Mouse (Mus musculus) stomach, embryonic 16.5 days (tissue): ENCODE data around the gene Mrpl23. TPM values are rescaled to one million over a fixed set of nuclear protein-coding genes. Genes with fewer than 3 reads are reported as not detected.

Source experiments
- ATAC-seq: fragments of 200-750 bp; cut with Nextera tagmentation; 2 replicates; pipeline ENCODE4 v1.8.0; 2017; ENCODE audit warnings: moderate number of reproducible peaks, moderate TSS enrichment; ENCODE audit not compliant: insufficient read depth, low FRiP score
- H3K27ac ChIP-seq: fragments of 300-500 bp; sonication (generic); 2 replicates; pipeline ENCODE4 v1.5.1; 2014; ENCODE audit warnings: low read length
- H3K27me3 ChIP-seq: fragments of 300-500 bp; sonication (generic); 2 replicates; pipeline ENCODE4 v1.6.1; 2014; ENCODE audit warnings: low read length, control low read depth, mixed read lengths; ENCODE audit not compliant: control insufficient read depth, insufficient read depth
- H3K36me3 ChIP-seq: fragments of 300-500 bp; sonication (generic); 2 replicates; pipeline ENCODE4 v1.6.1; 2014; ENCODE audit warnings: low read length; ENCODE audit not compliant: control insufficient read depth, insufficient read depth
- H3K4me1 ChIP-seq: fragments of 300-500 bp; sonication (generic); 2 replicates; pipeline ENCODE4 v1.6.1; 2014; ENCODE audit warnings: low read length, control low read depth, mixed read lengths; ENCODE audit not compliant: control insufficient read depth, insufficient read depth
- H3K4me2 ChIP-seq: fragments of 300-500 bp; sonication (generic); 2 replicates; pipeline ENCODE4 v1.6.1; 2014; ENCODE audit warnings: low read depth, low read length, mixed read lengths
- H3K4me3 ChIP-seq: fragments of 300-500 bp; sonication (generic); replicated peaks from 2 replicates; pipeline ENCODE4 v1.5.1; 2014; ENCODE audit warnings: mild to moderate bottlenecking, low read length
- H3K9ac ChIP-seq: fragments of 300-500 bp; sonication (generic); 2 replicates; pipeline ENCODE4 v1.6.1; 2014; ENCODE audit warnings: low read length
- H3K9me3 ChIP-seq: fragments of 300-500 bp; sonication (generic); replicated peaks from 2 replicates; pipeline ENCODE4 v1.6.1; 2016; ENCODE audit warnings: low read length, control low read depth; ENCODE audit not compliant: control insufficient read depth
- WGBS: fragments of 180-500 bp; shearing (Covaris S2); extraction: QIAGEN DNeasy Blood & Tissue Kit; methylation state at CpG from one replicate; pipeline ENCODE4 v1.1.7; 2014; 5-methylcytosine and 5-hydroxymethylcytosine counted together
- polyA plus RNA-seq: library from polyadenylated mRNA; unstranded; fragments of >200 nt; fragmentation: Nextera tagmentation; extraction: Ambion mirVana; gene quantifications from 2 replicates; pipeline ENCODE4 v1.2.1, GENCODE M21; 2015

Gene Mrpl23
- polyA plus RNA-seq, 1 experiment from 2014 or later, result 30.7 TPM

GRCm38 (mm10) chr7:142539828-142540227 lies 7.3 kb downstream of the Mrpl23 start:
- Histone ChIP-seq H3K9me3 (no peaks in the 10 kb centered on the region), H3K4me2 (no peak overlapping the region), H3K36me3 (no peaks in the 10 kb centered on the region), H3K27ac (peak overlapping the region; percentile 85), H3K4me3 (no peak overlapping the region), H3K4me1 (peaks cover 56% of the 10 kb centered on the region), H3K27me3 (no peaks in the 10 kb centered on the region), H3K9ac (peak overlapping the region; percentile 61; the same call in 1 of the 2 replicates)
- 48% methylated on average over 8 of the region's 8 CpGs for WGBS
- ATAC-seq, result no peak

- ATAC-seq, result peak; percentile 49; the same call in 1 of the 2 replicates
- peak overlapping the region; percentile 42 for H3K27ac ChIP-seq
- no peaks in the 10 kb centered on the region for H3K27me3 ChIP-seq
- H3K9me3 ChIP-seq, result no peaks in the 10 kb centered on the region
- WGBS, result 13% methylated on average over 11 of the region's 11 CpGs
- H3K4me1 ChIP-seq, result peaks cover 37% of the 10 kb centered on the region
- H3K4me2 ChIP-seq, result no peak overlapping the region
- no peaks in the 10 kb centered on the region for H3K36me3 ChIP-seq
- H3K4me3 ChIP-seq, result no peak overlapping the region
- H3K9ac ChIP-seq, result peak overlapping the region; percentile 57
These were observed 10.4 kb downstream of the Mrpl23 start for GRCm38 (mm10) chr7:142542771-142543303.

- H3K27me3 ChIP-seq, result no peaks in the 10 kb centered on the region
- H3K27ac ChIP-seq, result no peak overlapping the region
- H3K4me3 ChIP-seq, result no peak overlapping the region
- H3K9ac ChIP-seq, result no peak overlapping the region
- H3K4me1 ChIP-seq, result peaks cover 14% of the 10 kb centered on the region
- ATAC-seq, result no peak
- H3K9me3 ChIP-seq, result no peaks in the 10 kb centered on the region
- no peak overlapping the region for H3K4me2 ChIP-seq
- 71% methylated on average over 7 of the region's 7 CpGs for WGBS
- no peaks in the 10 kb centered on the region for H3K36me3 ChIP-seq
These were observed 13.5 kb downstream of the Mrpl23 start for GRCm38 (mm10) chr7:142545967-142546366.

GRCm38 (mm10) chr7:142547874-142548273 lies 15.4 kb downstream of the Mrpl23 start:
- no peaks in the 10 kb centered on the region for H3K9me3 ChIP-seq
- H3K27ac ChIP-seq, result no peak overlapping the region
- ATAC-seq, result no peak
- H3K4me3 ChIP-seq, result no peak overlapping the region
- H3K9ac ChIP-seq, result 0 out of 2 replicates have a peak overlapping the region, but pooled peaks have one; percentile 10
- H3K4me2 ChIP-seq, result no peak overlapping the region
- no peaks in the 10 kb centered on the region for H3K36me3 ChIP-seq
- H3K4me1 ChIP-seq, result peaks cover 17% of the 10 kb centered on the region
- no peaks in the 10 kb centered on the region for H3K27me3 ChIP-seq
- WGBS, result 28% methylated on average over 2 of the region's 2 CpGs

- no peak overlapping the region for H3K4me3 ChIP-seq
- 68% methylated on average over 6 of the region's 6 CpGs for WGBS
These were observed 16.2 kb downstream of the Mrpl23 start for GRCm38 (mm10) chr7:142548706-142549105.

GRCm38 (mm10) chr7:142549941-142550763 lies 17.7 kb downstream of the Mrpl23 start:
- Histone ChIP-seq H3K36me3 (no peaks in the 10 kb centered on the region), H3K4me1 (peaks cover 33% of the 10 kb centered on the region), H3K27me3 (no peaks in the 10 kb centered on the region), H3K9me3 (no peaks in the 10 kb centered on the region), H3K27ac (no peak overlapping the region), H3K9ac (no peak overlapping the region), H3K4me3 (no peak overlapping the region), H3K4me2 (no peak overlapping the region)
- ATAC-seq, result no peak
- 79% methylated on average over 10 of the region's 10 CpGs for WGBS

More at GRCm38 (mm10) chr7:142548706-142549105, 16.2 kb downstream of the Mrpl23 start:
- Histone ChIP-seq H3K4me1 (peaks cover 19% of the 10 kb centered on the region), H3K9ac (no peak overlapping the region), H3K27me3 (no peaks in the 10 kb centered on the region), H3K4me2 (no peak overlapping the region), H3K36me3 (no peaks in the 10 kb centered on the region), H3K27ac (no peak overlapping the region), H3K9me3 (no peaks in the 10 kb centered on the region)
- no peak for ATAC-seq

- H3K4me3 ChIP-seq, result no peak overlapping the region
- H3K4me1 ChIP-seq, result peaks cover 38% of the 10 kb centered on the region
- no peak overlapping the region for H3K27ac ChIP-seq
- H3K9me3 ChIP-seq, result no peaks in the 10 kb centered on the region
- ATAC-seq, result no peak
- WGBS, result 70% methylated on average over 14 of the region's 14 CpGs
- H3K36me3 ChIP-seq, result no peaks in the 10 kb centered on the region
- H3K9ac ChIP-seq, result no peak overlapping the region
- no peak overlapping the region for H3K4me2 ChIP-seq
- no peaks in the 10 kb centered on the region for H3K27me3 ChIP-seq
These were observed 18.5 kb downstream of the Mrpl23 start for GRCm38 (mm10) chr7:142550935-142551373.

- Histone ChIP-seq H3K9ac (no peak overlapping the region), H3K9me3 (no peaks in the 10 kb centered on the region), H3K36me3 (no peaks in the 10 kb centered on the region), H3K4me1 (peaks cover 38% of the 10 kb centered on the region), H3K4me2 (no peak overlapping the region), H3K27me3 (no peaks in the 10 kb centered on the region), H3K4me3 (no peak overlapping the region), H3K27ac (no peak overlapping the region)
- WGBS, result 95% methylated on average over 5 of the region's 5 CpGs
- no peak for ATAC-seq
These were observed 19.2 kb downstream of the Mrpl23 start for GRCm38 (mm10) chr7:142551691-142552090.
